Mouse (Mus musculus) kidney, adult 2 months (tissue): Measurements from ENCODE around the gene Wsb1. TPM values are rescaled to one million over a fixed set of nuclear protein-coding genes. Genes with fewer than 3 reads are reported as not detected.

ENCODE experiments used
- DNase-seq: peaks from one replicate; pipeline ENCODE4 v3.0.0; 2021
- H3K27ac ChIP-seq: fragments of 200-500 bp; 2 replicates; pipeline ENCODE4 v1.5.1; 2012; ENCODE audit warnings: low read depth, low read length, control low read depth, inconsistent platforms; ENCODE audit not compliant: insufficient read depth
- H3K27me3 ChIP-seq: fragments of 200-500 bp; replicated peaks from 2 replicates; pipeline ENCODE4 v1.6.1; 2012; ENCODE audit warnings: mild to moderate bottlenecking, moderate library complexity, low read length, inconsistent platforms; ENCODE audit not compliant: control insufficient read depth, insufficient read depth
- H3K36me3 ChIP-seq: fragments of 200-500 bp; 2 replicates; pipeline ENCODE4 v1.6.1; 2012; ENCODE audit warnings: mild to moderate bottlenecking, moderate library complexity, low read length, inconsistent platforms; ENCODE audit not compliant: control insufficient read depth, insufficient read depth
- H3K4me1 ChIP-seq: fragments of 200-500 bp; 2 replicates; pipeline ENCODE4 v1.6.1; 2011; ENCODE audit warnings: low read length; ENCODE audit not compliant: control insufficient read depth, insufficient read depth
- H3K4me3 ChIP-seq: fragments of 200-500 bp; 2 replicates; pipeline ENCODE4 v1.5.1; 2011; ENCODE audit warnings: mild to moderate bottlenecking, low read depth, low read length, control low read depth; ENCODE audit not compliant: insufficient read depth
- CTCF ChIP-seq: fragments of 200-500 bp; conservative IDR thresholded peaks from 2 replicates; pipeline ENCODE4 v1.5.1; 2011; ENCODE audit warnings: low read depth, mild to moderate bottlenecking, control low read depth, low read length, moderate library complexity, mixed read lengths; ENCODE audit not compliant: insufficient read depth, insufficient read length
- POLR2A ChIP-seq: fragments of 200-500 bp; IDR thresholded peaks from one replicate; pipeline ENCODE4 v1.6.1; 2011; ENCODE audit warnings: low read depth, low read length, control low read depth
- WGBS: fragments of 180-500 bp; shearing (Covaris S2); methylation state at CpG from one replicate; pipeline ENCODE4 v1.1.7; 2018; 5-methylcytosine and 5-hydroxymethylcytosine counted together
- polyA plus RNA-seq: library from polyadenylated mRNA; depleted of rRNA; stranded (reverse); fragments of >200 nt; gene quantifications from 2 replicates; pipeline ENCODE4 v1.2.3, GENCODE M21; 2012

Wsb1 gene
- polyA plus RNA-seq, 1 experiment, result 59.3 TPM

- Histone ChIP-seq H3K27ac (peak overlapping the region; percentile 77), H3K4me1 (peaks cover 12% of the 10 kb centered on the region), H3K4me3 (no peak overlapping the region), H3K36me3 (peaks cover 7% of the 10 kb centered on the region), H3K27me3 (no peaks in the 10 kb centered on the region)
- TF ChIP-seq POLR2A (no peak), CTCF (no peak)
- WGBS, result 31% methylated on average over 11 of the region's 11 CpGs
- peak; percentile 96 for DNase-seq
Observed at GRCm38 (mm10) chr11:79237644-79238397, 16.6 kb downstream of the Wsb1 start.

- TF ChIP-seq POLR2A, result no peak
- TF ChIP-seq CTCF, result no peak
- Histone ChIP-seq H3K4me1 (peaks cover 25% of the 10 kb centered on the region), H3K27ac (peak overlapping the region; percentile 96), H3K36me3 (no peaks in the 10 kb centered on the region), H3K27me3 (no peaks in the 10 kb centered on the region), H3K4me3 (no peak overlapping the region)
- 38% methylated on average over 13 of the region's 13 CpGs for WGBS
- peak; percentile 87 for DNase-seq
Observed at GRCm38 (mm10) chr11:79230251-79230570, 24.3 kb downstream of the Wsb1 start.

- 14% methylated on average over 11 of the region's 11 CpGs for WGBS
Observed at GRCm38 (mm10) chr11:79229561-79230250, 24.8 kb downstream of the Wsb1 start.

GRCm38 (mm10) chr11:79229057-79229504 lies 25.4 kb downstream of the Wsb1 start:
- no peaks in the 10 kb centered on the region for H3K36me3 ChIP-seq
- peaks cover 31% of the 10 kb centered on the region for H3K4me1 ChIP-seq
- TF ChIP-seq CTCF, result no peak
- no peak for TF ChIP-seq POLR2A
- no peak overlapping the region for H3K4me3 ChIP-seq
- DNase-seq, result peak; percentile 93
- H3K27ac ChIP-seq, result peak overlapping the region; percentile 96
- 19% methylated on average over 10 of the region's 10 CpGs for WGBS
- no peaks in the 10 kb centered on the region for H3K27me3 ChIP-seq

More at GRCm38 (mm10) chr11:79229561-79230250, 24.8 kb downstream of the Wsb1 start:
- peak; percentile 82 for DNase-seq
- peak overlapping the region; percentile 96 for H3K27ac ChIP-seq
- H3K4me1 ChIP-seq, result peaks cover 29% of the 10 kb centered on the region
- no peak overlapping the region for H3K4me3 ChIP-seq
- no peaks in the 10 kb centered on the region for H3K27me3 ChIP-seq
- no peak for TF ChIP-seq POLR2A
- no peak for TF ChIP-seq CTCF
- no peaks in the 10 kb centered on the region for H3K36me3 ChIP-seq

- Histone ChIP-seq H3K4me3 (no peak overlapping the region), H3K27ac (peak overlapping the region; percentile 96; the same call in 1 of the 2 replicates), H3K27me3 (no peaks in the 10 kb centered on the region), H3K36me3 (no peaks in the 10 kb centered on the region), H3K4me1 (peaks cover 31% of the 10 kb centered on the region)
- TF ChIP-seq POLR2A (no peak), CTCF (no peak)
- WGBS, result 53% methylated on average over 2 of the region's 2 CpGs
- peak; percentile 57 for DNase-seq
Observed at GRCm38 (mm10) chr11:79228089-79228488, 26.4 kb downstream of the Wsb1 start.

GRCm38 (mm10) chr11:79225371-79226155 lies 28.9 kb downstream of the Wsb1 start:
- Histone ChIP-seq H3K27ac (no peak overlapping the region), H3K27me3 (no peaks in the 10 kb centered on the region), H3K4me3 (no peak overlapping the region), H3K36me3 (no peaks in the 10 kb centered on the region), H3K4me1 (peaks cover 22% of the 10 kb centered on the region)
- no peak for DNase-seq
- 79% methylated on average over 8 of the region's 8 CpGs for WGBS
- no peak for TF ChIP-seq CTCF
